Mouse (Mus musculus): ENCODE data around the gene Nlk.
"Not testable (repeated sequence)": the region's sequence is repeated elsewhere in the genome, so short reads cannot be mapped to it uniquely, and the experiment has no call there.

Gene Nlk

DNA sequence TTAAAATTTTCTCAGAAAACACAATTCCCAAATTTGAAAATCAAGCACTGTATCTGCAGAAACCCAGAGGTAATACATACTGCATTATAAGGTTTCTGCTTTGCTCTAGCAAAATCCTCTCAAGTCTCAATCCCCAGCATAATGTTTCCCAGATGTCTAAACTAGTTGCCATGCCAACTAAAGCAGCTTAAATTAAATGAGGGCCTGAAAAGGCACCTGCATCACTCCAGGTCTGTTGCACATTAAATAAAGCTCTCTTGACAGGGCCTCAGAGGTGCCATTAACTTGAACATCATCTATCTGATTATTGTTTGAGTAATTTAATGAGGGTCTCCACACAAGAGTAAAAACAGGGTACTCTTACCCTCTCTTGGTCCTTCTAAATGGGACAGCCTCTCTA, 100.4 kb downstream of the Nlk start:
- peak; percentile 45 for DNase-seq (ENCODE audit: low read depth, low spot score)

DNA sequence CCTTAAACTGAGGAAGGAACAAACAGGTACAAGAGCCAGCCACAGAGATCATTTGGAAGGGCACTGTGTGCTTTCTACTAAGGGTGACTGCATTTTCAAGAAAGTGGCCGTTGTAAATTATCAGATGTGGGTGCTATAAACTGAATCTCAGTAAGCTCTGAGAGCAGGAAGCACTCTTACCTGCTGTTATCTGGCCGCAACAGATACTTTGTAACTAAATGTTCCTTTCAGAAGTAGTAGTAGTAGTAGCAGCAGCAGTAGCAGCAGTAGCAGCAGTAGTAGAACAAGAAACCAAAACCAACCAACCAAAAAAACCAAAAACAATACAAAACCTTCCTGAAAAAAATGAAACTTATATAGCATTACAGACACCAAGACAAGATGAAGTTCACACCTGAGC, 101.4 kb downstream of the Nlk start:
- no peak for DNase-seq (ENCODE audit: low read depth, low spot score)

DNA sequence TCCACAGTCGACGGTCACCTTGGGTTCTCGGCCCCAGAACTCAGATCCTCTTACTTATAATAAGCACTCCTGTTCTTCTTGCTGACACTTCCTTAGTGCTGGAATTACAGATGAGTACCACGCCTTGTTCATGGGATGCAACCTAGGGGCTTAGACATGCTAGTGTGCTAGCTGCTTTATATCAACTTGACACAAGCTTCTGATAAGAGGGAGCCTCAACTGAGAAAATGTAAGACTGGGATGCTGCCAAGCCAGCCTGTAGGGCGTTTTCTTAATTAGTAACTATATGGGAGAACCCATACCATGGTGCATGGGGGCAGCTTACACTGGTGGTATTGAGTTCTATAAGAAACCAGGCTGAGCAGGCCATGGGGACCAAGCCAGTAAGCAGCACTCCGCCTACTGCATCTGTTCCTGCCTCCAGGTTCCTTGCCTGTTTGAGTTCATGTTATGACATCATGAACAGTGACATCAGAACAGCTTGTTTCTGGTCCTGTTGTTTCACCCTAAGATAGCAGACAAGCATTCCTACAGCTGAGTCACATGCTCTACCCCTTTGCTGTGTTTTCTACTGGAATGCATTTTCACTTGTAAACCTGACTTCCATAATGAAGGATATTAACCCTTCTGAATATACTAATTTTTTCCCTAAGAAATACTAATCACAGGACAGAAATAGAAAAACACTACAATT, 102.8 kb downstream of the Nlk start:
- no peak for DNase-seq (ENCODE audit: low read depth, low spot score)

DNA sequence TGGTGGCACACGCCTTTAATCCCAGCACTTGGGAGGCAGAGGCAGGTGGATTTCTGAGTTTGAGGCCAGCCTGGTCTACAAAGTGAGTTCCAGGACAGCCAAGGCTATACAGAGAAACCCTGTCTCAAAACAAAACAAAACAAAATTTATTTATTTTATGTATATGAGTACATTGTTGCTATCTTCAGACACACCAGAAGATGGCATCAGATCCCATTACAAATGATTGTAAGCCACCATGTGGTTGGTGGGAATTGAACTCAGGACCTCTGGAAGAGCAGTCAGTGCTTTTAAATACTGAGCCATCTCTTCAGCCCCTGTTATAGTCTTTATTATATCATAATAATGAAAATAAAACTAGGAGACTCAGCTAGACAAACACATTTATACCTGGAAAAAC, 109.5 kb downstream of the Nlk start:
- not testable (repeated sequence) for DNase-seq (ENCODE audit: low read depth, low spot score)

DNA sequence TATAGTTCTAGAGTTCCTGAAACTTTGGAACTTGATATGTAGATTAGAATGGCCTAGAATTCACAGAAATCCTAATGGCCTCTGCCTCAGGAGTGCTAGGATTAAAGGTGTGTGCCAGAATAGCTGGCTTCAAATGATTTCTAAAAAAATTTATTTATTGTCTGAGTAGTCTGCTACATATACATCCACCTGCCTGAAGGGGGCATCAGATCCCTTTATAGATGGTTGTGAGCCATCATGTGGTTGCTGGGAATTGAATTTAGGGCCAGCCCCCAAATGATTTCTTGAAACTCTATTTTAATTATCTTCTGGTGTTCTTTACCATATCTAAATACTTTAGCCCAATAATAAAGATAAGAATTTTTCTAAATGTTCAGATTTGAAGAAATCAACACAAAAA, 111.1 kb downstream of the Nlk start:
- no peak for DNase-seq (ENCODE audit: low read depth, low spot score)

DNA sequence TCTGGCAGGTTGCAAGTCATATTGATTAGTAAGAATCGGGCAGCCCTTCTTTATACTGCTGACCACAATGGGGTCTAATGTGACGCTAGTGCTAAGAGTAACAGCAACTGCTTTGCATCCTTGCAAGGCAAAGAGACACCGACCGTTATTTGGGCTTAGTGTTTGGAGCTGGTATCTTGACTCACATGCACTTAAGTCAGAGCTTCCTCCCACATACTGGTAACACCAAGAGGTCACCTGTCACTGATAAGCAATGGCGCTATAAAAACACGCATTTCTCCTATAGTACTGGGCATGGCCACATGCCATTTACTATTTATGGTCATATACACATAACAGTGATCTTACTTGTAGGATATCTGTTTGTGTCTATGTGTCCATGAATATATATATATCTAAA, 114.3 kb downstream of the Nlk start:
- DNase-seq (ENCODE audit: low read depth, low spot score): no peak

DNA sequence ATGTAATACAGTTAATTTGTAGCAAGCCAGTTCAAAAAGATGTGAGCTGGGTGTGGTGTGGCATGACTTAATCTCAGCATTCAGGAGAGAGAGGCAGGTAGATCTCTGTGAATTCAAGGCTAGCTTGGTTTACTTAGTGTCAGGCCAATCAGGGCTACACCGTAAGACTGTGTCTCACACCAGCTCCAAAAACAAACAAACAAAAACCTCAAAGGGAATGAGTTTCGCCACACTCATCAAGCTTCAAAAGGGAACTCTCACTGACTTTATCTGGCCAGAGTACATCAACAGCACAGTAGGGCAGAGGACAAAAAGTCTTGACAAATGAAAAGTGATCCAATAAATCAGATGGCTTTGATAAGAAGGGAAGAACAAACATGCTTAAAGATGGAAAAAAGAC, 122.2 kb downstream of the Nlk start:
- no peak for DNase-seq (ENCODE audit: low read depth, low spot score)

DNA sequence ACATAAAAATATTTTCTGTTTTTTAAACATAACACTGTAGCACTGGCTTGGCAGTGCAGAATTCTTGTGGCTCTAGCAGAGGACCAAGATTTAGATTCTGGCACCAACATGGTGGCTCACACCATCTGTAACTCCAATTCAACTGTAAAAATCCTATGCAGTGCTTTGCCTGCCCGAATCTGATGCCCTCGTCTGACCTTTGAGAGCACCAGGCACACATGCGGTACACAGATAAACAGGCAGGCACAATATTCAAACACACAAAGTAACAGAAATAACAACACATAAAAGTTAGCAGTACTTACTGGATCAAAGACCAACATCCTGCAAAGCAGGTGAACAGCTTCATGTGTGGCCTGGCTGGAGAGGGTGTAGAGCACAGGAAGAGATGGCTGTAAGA, 122.6 kb downstream of the Nlk start:
- DNase-seq (ENCODE audit: low read depth, low spot score): no peak

DNA sequence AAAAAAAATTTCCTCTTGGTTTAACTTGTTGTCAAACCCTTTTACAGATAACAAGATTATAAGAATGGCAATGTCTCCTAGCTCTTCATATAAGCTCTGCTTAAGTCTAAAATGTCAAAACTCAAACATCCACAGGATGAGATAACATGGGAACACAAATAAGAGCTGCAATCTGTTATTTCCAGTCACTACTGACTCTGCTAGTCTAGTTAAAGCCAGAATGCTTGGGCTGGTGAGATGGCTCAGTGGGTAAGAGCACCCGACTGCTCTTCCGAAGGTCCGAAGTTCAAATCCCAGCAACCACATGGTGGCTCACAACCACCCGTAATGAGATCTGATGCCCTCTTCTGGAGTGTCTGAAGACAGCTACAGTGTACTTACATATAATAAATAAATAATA, 123.1 kb downstream of the Nlk start:
- DNase-seq (ENCODE audit: low read depth, low spot score): not testable (repeated sequence)

DNA sequence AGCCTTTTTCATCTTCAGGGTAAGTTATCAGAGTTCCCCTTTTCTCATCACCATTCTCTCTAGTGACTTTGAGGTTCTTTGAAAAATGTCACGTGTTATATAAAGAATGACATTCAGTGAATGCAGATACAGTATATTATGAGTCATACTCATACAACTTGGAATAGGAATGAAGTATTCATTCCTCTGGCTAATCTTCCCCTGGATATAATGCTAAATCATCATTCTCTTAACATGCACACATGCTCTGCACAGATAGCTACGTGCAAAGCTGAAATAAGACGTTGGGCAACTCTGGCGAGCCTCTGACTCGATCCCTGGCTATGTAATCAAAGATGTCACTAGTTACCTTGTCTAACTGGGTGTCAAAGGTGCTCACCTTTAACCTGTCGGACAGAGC, 125.3 kb downstream of the Nlk start:
- DNase-seq (ENCODE audit: low read depth, low spot score): no peak

DNA sequence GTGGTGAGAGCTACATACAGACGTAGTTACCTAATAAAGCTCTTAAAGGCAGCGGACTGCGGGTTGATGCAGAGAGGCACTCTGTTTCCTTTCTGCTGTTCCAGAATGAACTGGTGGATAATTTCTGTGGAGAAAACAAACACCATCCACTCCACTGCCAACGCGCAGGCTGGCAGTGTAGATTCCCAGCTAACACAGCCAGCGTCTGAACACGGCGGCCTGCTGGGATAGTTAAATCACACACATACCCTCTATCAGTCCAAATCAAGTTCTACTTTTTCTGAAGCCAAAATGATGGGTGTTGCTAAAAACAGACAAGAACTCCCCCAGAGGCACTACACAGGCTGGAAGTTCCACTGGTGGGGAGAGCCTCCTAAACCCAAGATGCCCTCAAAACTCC, 125.7 kb downstream of the Nlk start:
- DNase-seq (ENCODE audit: low read depth, low spot score): no peak

DNA sequence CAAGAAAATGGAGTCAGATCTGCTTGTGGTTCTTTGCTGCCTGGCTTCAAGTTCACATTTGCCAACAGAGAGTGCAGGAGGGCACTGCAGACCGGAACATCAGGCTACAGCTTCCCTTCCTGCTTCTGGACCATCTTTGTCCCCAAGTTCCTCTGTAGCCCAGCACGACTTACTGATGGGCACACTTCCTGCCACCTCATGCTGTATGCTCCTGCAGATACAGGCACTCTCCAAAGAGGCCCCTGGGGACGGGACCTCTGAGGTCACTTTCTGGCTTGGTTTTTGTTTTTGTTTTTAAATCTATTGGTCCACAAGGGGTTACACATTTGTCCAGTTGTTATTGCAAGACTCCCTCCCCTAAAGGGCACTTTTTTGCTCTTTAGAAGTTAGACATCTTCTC, 127.4 kb downstream of the Nlk start:
- DNase-seq (ENCODE audit: low read depth, low spot score): no peak

DNA sequence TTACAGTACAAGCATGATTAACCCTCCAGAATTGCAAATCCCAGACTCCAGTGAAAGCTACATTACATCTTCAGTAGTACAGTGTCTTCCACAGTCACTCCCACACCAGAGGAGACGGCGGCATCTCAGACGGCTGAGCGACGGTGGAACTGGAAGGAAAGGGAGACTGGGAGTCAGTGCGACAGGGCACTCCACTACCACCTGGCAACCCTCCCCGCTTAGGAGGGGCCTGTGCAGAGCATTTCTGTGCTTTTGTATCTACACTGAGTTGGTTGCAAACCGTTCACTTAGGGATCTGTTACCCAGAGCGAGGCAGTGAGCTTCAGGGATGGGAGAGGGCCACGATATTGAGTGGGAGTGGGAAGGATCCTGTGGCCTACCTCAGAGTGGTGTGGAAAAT, 128.3 kb downstream of the Nlk start:
- no peak for DNase-seq (ENCODE audit: low read depth, low spot score)

DNA sequence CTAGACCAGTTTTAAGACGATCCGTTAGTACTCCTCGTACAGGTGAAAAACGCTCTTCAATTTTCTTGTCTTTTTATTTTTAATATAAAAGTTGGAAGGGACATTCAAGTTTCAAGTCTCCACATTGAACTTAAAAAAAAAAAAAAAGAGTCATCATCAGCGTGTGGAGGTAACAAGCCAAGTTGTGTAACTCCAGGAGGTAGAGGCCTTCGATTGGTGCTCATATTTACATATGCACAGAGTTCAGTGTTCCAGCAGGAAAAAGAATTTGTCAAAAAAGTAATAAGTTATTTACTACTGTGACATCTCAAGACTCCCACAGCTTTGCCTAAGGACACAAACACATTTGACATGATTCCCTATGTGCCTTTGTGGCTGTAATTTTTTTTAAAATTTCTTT, 129.6 kb downstream of the Nlk start:
- DNase-seq (ENCODE audit: low read depth, low spot score): no peak

DNA sequence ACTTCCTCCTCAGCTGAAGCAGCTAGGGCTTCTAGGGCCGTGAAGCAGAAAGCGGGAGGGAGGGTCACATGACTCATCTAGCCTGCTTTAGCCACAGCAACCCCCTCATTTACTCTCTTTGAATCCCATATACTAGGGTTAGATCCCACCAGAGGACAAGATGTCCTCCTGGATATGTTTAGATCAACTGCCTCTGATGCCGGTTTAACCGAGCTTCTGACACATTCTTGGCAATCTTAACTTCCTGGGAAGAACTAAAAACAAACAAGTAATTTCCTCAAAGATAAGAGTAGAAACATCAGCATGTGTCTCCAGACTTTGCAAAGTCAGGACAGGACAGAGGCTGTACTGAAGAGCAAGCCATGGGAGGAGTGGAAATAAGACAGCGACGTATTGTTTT, 130.4 kb downstream of the Nlk start:
- DNase-seq (ENCODE audit: low read depth, low spot score): no peak

DNA sequence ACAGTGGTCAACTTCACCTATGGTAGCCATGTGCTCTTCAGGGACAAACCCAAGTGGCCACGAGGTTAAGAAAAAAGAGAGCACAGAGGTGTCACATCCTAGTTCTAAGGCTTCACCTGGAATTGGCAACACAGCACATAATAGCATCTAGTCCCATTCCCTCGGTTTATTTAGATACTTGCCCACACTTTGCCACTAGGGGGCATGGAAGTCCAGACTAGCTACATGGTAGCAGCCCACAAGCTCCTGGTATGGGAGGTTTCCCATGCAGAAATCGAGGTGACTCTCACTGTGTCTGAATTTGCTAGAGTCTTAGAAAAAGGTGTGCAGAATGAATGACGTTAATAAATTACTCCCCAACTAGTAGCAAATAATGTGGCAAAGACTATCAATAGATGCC, 136.7 kb downstream of the Nlk start:
- DNase-seq (ENCODE audit: low read depth, low spot score): peak; percentile 79

DNA sequence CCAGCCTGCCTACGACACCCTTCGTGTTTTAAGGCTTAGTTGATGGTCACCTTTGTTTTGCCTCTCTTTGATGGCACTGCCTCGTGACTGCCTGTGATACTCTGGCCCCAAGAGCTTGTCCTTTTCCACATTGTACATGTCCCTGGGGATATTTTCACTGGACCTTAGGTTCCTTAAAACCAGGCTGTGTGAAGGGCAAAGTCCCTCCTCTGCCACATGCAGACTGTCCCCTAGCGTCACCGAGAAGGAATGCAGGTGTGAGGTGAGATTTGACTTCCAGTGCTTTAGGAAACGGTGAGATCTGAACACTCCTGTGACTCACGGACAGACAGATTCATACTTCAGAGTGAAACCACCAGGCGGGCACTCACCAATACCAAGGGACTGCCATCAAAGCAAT, 139.9 kb downstream of the Nlk start:
- no peak for DNase-seq (ENCODE audit: low read depth, low spot score)

DNA sequence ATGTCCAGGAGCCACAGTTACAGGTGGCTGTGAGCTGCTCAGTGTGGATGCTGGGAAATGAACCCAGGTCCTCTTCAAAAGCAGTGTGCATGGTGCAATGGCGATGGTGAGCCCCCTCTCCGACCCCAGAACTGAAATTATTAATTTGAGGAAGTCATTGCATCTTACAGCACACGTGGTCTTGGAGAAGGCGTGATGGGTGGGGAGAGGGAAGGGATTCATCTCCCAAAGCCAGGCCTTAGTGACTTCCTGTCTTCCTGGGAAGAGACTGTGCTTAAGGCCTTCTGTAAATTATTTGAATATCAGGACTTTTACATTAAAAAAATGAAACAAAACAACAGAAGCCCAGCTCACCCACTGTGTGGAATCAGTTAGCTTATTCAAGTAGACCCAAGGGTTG, 141.1 kb downstream of the Nlk start:
- DNase-seq (ENCODE audit: low read depth, low spot score): no peak

DNA sequence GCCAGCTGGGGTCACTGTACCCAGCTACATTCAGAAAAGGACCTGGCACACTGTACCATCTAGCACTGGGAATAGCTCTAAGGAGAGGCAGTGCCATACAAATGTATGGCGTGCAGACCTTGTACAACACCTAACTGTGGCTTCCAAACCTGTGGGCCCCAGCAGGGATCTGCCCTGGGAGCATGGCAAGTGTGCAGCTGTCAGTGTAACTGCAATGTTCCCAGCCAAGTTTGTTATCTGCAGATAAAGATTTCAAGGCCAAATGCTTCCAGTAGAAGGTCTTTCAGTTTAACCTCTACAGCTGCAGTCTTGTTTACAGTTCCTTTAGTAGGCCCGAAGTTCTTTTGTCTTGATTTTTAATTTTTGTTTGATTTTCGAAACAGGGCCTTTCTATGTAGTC, 141.6 kb downstream of the Nlk start:
- DNase-seq (ENCODE audit: low read depth, low spot score): no peak

DNA sequence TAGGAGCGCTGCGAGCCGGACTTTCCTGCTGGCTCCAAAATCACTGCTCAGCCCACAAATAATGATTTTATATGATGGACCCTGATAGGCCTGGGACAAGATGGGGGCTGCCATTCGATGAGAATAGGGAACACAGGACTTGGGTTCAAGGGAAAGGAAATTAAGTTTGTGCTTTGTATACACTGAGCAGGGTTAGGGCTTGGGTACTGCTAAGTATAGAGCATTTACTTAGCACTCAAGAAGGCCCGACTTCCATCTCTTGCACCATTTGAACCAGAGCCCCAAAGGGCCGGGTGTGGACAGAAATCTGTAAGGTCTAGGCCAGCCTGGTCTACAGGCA, 146.1 kb downstream of the Nlk start:
- no peak for DNase-seq (ENCODE audit: low read depth, low spot score)

DNA sequence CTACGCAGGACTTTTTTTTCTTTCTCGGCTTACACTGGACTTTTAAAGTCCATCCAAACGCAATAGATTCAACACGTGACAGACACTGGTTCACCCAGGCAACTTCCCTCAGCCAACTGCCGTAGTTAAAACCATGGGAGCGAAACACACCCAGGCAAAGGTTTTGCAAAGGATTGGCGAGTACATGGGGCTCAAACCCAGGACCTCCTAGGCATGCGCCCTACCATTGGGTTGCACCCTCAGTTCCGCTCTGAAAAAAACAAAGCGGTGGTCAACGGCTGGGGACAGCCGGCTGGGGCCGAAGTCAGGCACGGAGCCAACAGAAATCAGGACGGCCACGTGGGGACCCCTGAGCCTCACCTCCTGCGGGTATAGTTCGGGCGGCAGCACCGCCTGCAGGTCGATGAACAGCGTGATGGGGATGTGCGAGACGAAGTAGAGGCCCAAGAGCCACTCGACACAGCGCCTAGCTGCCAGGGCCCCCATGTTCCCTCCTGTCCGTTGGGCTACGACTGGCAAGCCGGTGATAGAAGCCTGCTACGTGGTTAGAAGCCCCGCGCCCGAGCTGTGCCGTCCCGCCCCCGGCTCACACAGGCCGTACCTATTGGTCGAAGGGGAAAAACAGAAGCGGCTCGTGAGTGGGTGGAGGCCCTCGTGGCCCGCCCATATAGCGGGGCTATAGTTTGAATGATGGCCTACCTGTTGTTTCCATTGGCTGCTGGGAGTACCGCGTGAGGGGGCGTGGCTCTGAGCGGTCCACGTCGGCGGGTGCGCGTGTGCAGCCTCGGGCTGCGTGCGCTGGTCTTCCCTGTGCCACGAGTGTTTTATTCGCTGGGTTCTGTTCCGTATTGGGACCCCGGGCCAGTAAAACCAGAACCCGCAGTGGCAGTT, 146.8 kb downstream of the Nlk start, which contains the start of gene Tmem97:
TSS of gene Tmem97 (minus strand) at position 610 of the 891 bp plus-strand sequence.
- peak; percentile 96 for DNase-seq (ENCODE audit: low read depth, low spot score)

DNA sequence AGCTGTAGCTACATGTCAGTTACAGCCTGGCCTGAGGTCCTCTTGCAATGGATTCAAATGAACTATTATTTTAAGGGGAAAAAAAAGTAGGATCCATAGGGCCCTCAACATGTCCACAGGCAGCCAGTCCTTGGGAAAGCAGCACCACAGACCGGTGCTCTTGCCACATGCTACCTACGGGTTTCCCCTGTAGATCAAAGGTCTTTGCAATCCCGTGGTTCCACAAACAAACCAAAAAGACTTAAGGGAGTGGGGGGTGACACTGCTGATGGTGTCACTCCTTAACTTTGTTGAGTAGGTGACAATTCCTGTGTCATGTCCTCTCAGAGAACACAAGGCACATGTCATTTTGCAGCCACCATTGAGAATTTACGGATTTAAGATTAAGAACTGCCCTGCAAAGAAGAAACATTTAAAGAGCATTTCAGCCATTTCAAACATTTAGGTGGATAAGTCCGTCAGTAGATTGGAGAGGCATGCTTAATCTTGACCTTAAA, 147.6 kb downstream of the Nlk start:
- DNase-seq (ENCODE audit: low read depth, low spot score): no peak

Data from mesoderm, embryonic 11.5 days (tissue).